8 mouse cellular contexts compared by ENCODE assay signal in genomic region chr10:53509158-53509773, GRCm38 (mm10).
DNase-seq lines count a peak whose midpoint lies in the region; ATAC-seq and TF ChIP-seq lines count a peak whose summit lies in the region.

No protein-coding gene starts in this region.

- peak; percentile 65; the same call in 1 of the 2 replicates for TF ChIP-seq CTCF in cerebellum, adult 2 months (IDR thresholded peaks at IDR 0.05; ENCODE audit: borderline replicate concordance, insufficient read depth, low read depth, low read length)

- no peaks in the 10 kb centered on the region; the same call in 1 of the 2 replicates for H3K4me1 ChIP-seq in cerebellum, adult 2 months (ENCODE audit: control insufficient read depth, insufficient read depth, low read length)
- no peaks in the 10 kb centered on the region for H3K4me1 ChIP-seq in hindbrain, embryonic 14.5 days (replicated peaks; ENCODE audit: control insufficient read depth, insufficient read depth, low read length)

- H3K27ac ChIP-seq in cerebellum, adult 2 months (ENCODE audit: insufficient read depth, low read length): no peak overlapping the region
- no peak overlapping the region for H3K27ac ChIP-seq in hindbrain, embryonic 14.5 days

- H3K9me3 ChIP-seq in hindbrain, embryonic 14.5 days (ENCODE audit: control insufficient read depth, low read length): no peaks in the 10 kb centered on the region

- DNase-seq in ovary, postnatal 14 days (ENCODE audit: low spot score): peak; percentile 55
- no peak for DNase-seq in ovary, postnatal 36 days (ENCODE audit: low spot score)
- DNase-seq in cerebellum, adult 2 months: peak; percentile 58 to 73
- DNase-seq in hindbrain, embryonic 14.5 days (ENCODE audit: low spot score): peak; percentile 81
- peak; percentile 64 for DNase-seq in layer of hippocampus, adult 9-11 months
- peak; percentile 57 for DNase-seq in right cerebral cortex, postnatal 25 days

- no peak overlapping the region for H3K9ac ChIP-seq in hindbrain, embryonic 14.5 days

- no peak overlapping the region for H3K4me3 ChIP-seq in cerebellum, adult 2 months (replicated peaks; ENCODE audit: insufficient read depth, low read depth, low read length)
- H3K4me3 ChIP-seq in hindbrain, embryonic 14.5 days (replicated peaks; ENCODE audit: low read length): no peak overlapping the region

- no peak for TF ChIP-seq POLR2A in cerebellum, adult 2 months (IDR thresholded peaks at IDR 0.05; ENCODE audit: borderline replicate concordance, insufficient read depth, low read length)

- 6% methylated on average over 6 of the region's 6 CpGs for WGBS in cerebellum, adult 2 months
- 33% methylated on average over 6 of the region's 6 CpGs for WGBS in hindbrain, embryonic 14.5 days

- ATAC-seq in frontal cortex, adult (ENCODE audit: low TSS enrichment): peak; percentile 93
- peak; percentile 79 for ATAC-seq in hindbrain, embryonic 14.5 days (ENCODE audit: low FRiP score)
- ATAC-seq in megakaryocyte progenitor cell, adult 5-6 weeks (replicated peaks; ENCODE audit: poor library complexity): peak; percentile 86

- no peaks in the 10 kb centered on the region for H3K27me3 ChIP-seq in cerebellum, adult 2 months (ENCODE audit: control insufficient read depth, insufficient read depth, low read length)
- no peaks in the 10 kb centered on the region for H3K27me3 ChIP-seq in hindbrain, embryonic 14.5 days (ENCODE audit: control insufficient read depth, insufficient read depth, low read length)

- H3K4me2 ChIP-seq in hindbrain, embryonic 14.5 days (replicated peaks): no peak overlapping the region

- H3K36me3 ChIP-seq in hindbrain, embryonic 14.5 days (replicated peaks; ENCODE audit: control insufficient read depth, insufficient read depth): no peaks in the 10 kb centered on the region
